Mouse (Mus musculus) left cerebral cortex, adult 9 months (tissue): ENCODE data around the gene Gps2.
"Not testable (repeated sequence)": the region's sequence is repeated elsewhere in the genome, so short reads cannot be mapped to it uniquely, and the experiment has no call there.

Experiments
- DNase-seq, 2 experiments: peaks; one replicate each; pipeline ENCODE4 v3.0.0; 2022; ENCODE audit warnings: low spot score in 2 of 2

Gene Gps2

GRCm38 (mm10) chr11:69936714-69937347 lies 23.1 kb downstream of the Gps2 start:
- no peak for DNase-seq

- no peak for DNase-seq
Measured at GRCm38 (mm10) chr11:69937385-69937784, 23.7 kb downstream of the Gps2 start.

GRCm38 (mm10) chr11:69937834-69938233 lies 24.1 kb downstream of the Gps2 start:
- no peak for DNase-seq

- DNase-seq: no peak
Measured at GRCm38 (mm10) chr11:69938401-69938979, 24.8 kb downstream of the Gps2 start.

- DNase-seq: no peak
Measured at GRCm38 (mm10) chr11:69939181-69939580, 25.5 kb downstream of the Gps2 start.

- no peak for DNase-seq
Measured at GRCm38 (mm10) chr11:69939731-69940130, 26.0 kb downstream of the Gps2 start.

- no peak for DNase-seq
Measured at GRCm38 (mm10) chr11:69940962-69941361, 27.3 kb downstream of the Gps2 start.

- DNase-seq: no peak
Measured at GRCm38 (mm10) chr11:69945216-69945615, 31.5 kb downstream of the Gps2 start.

GRCm38 (mm10) chr11:69945997-69946891 lies 32.6 kb downstream of the Gps2 start:
- DNase-seq: no peak

- no peak for DNase-seq
Measured at GRCm38 (mm10) chr11:69947337-69948065, 33.8 kb downstream of the Gps2 start.

GRCm38 (mm10) chr11:69948066-69948762 lies 34.5 kb downstream of the Gps2 start, which contains the start of gene Slc2a4:
Gene Slc2a4, minus strand, starts transcription at chr11:69948188.
- DNase-seq: peak in 1 of 2 experiments; percentile 41

- DNase-seq: peak; percentile 33 to 78
Measured at GRCm38 (mm10) chr11:69948763-69949150, 35.1 kb downstream of the Gps2 start.

GRCm38 (mm10) chr11:69950807-69951459 lies 37.2 kb downstream of the Gps2 start:
- DNase-seq: no peak

- DNase-seq: no peak
Measured at GRCm38 (mm10) chr11:69952274-69952673, 38.6 kb downstream of the Gps2 start.

- DNase-seq: no peak
Measured at GRCm38 (mm10) chr11:69953267-69953915, 39.7 kb downstream of the Gps2 start.

GRCm38 (mm10) chr11:69955618-69956017 lies 41.9 kb downstream of the Gps2 start:
- DNase-seq: not testable (repeated sequence)

GRCm38 (mm10) chr11:69956218-69956617 lies 42.5 kb downstream of the Gps2 start:
- DNase-seq: no peak

GRCm38 (mm10) chr11:69960616-69961015 lies 46.9 kb downstream of the Gps2 start:
- DNase-seq: no peak

- DNase-seq: no peak
Measured at GRCm38 (mm10) chr11:69961841-69962240, 48.2 kb downstream of the Gps2 start.

- DNase-seq: no peak
Measured at GRCm38 (mm10) chr11:69964650-69965270, 51.1 kb downstream of the Gps2 start, which contains the start of gene Cldn7. Gene Cldn7, plus strand, starts transcription at chr11:69964779.
